Mouse (Mus musculus) 416B (cell line): ENCODE results near the gene Sqor.
A peak's percentile ranks its signal among the peaks of the same experiment; 100 is the strongest.

Experiments used
- DNase-seq: peaks from one replicate; pipeline ENCODE4 v3.0.0; 2011; ENCODE audit warnings: low read depth

Gene Sqor

DNA sequence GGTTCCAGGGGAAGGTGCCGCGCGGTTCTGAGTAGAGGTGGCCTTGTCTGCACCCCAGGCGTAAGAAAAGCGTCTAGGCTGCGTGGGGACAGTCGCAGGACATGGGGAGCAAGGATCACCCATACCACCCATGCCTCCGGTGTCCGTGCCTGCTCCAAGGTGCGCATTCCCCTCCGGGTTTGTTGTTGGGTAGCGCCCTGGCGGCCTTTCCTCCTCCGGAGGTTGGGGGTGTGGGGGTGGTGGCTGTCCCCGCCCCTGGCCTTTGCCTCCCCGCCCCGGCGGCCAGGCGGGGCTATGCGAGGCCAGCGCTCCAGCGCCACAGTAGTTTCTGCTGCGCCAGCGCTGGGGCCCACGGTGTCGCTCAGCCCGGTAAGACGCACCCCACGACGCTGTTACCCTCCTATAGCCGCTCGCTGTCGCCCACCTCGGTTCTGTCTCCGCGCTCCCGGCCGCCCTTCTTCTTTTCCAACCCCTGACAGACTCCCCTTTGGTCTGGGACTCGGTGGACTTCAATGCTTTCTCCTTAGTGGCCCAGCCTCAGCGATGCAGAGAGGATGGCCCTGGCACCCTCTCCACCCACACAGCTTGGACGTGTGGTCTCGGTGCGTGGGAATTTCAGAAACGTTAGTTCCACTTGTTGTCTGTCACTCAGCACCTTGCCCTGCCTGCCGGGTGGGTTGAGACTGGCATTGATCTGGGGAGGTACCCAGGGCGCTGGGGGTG, at the start of gene Sqor:
TSS of gene Sqor (plus strand) at position 167 of the 723 bp plus-strand sequence.
- no peak for DNase-seq

DNA sequence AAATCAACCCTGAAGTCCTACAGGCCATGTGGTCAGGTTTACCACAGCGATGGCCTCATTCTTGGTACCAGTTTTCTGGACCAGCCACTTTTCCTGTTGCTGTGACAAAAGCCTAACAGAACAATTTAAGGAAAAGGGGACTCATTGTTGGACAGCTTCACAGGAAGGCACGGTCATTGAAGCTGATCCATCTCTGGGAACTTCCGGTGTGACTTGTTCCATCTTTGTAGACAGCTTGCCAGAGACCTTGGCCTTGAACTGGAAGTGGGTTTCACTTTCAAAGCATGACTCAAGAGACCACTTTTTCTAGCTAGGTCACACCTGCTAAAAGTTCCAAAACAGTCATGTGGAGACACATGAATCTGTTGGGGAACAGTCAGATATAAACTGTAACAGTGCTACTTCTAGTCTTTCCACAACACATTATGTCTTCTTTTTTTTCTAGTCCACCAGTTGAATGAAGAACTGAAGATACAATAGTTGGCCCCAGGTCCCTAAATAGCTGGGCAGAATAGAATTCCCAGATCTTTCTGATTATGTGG, 48.7 kb upstream of the Sqor start:
- DNase-seq: peak; percentile 58

DNA sequence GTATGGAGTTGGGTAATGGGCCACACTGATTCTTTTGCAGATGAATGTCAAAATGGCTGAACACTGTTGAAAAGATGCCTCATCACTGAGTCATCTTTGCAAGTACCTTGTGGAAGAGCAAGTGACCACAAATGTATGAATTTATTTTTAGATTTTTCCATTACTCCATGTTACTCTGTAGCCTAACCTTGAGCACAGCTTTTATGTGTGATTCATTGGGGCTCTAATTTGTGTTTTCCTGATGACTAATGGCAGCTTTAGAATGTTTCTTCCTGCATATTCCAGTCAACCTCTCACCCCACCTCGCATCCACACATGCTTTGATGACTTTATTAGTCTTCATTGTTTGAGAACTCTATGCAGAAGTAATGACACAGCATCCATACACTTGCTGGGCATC, 45.8 kb upstream of the Sqor start:
- peak; percentile 88 for DNase-seq

DNA sequence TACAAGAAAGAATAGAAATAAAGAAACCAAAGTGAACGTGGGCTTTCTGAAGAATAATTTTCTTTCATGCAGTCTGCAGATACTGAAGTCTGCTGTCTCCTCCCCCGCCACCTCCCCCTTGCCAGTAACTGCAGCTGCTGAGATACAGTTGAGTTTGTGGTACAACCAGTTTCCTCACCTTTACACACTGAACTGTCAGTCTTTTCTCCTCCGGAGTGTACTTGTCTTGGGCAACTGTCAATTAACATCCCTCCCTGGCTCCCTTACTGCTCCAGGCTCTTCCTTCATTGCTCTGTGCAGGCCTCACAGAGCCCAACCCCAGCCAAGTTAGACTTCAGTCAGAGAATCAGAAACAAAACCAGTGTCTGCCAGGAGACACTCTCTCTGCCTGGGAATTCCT, 44.5 kb upstream of the Sqor start:
- DNase-seq: no peak

DNA sequence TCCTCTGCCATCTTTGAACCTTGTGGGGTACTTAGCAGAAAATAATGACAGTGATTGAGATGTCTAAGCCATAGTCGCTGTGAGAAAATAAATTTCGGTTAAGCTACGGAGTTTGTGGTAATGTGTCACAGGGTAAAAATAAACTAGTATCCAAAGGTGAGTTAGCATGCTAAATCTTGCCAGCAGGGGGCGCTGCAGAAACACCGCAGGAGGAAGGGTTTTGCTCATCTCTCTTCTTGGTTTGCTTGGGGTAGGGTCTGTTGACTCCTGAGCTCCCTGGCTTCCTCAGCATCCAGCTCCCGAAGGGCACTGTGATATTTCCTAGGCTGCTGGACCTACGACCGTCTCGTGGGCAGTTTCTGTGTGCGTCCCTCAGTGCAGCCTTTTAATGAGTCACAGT, 39.4 kb upstream of the Sqor start:
- peak; percentile 55 for DNase-seq

DNA sequence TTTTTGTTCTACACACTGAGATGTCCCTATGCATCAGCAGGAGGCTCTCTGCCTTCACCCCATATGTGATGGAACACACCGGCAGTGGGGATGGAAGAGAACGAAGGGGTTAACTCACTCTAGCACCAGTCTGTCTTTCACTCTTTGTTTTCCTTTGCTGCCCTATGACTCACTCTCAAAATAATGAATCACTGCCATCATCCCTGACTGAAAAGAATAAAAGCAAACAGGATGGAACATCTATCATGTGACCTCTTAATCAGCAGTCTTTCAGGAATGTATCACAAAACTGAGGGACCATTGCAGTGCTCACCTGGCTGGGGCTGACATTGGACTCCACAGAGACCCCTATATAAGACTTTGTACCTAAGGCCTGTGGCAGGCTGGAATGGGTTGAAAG, 33.6 kb upstream of the Sqor start:
- peak; percentile 34 for DNase-seq

DNA sequence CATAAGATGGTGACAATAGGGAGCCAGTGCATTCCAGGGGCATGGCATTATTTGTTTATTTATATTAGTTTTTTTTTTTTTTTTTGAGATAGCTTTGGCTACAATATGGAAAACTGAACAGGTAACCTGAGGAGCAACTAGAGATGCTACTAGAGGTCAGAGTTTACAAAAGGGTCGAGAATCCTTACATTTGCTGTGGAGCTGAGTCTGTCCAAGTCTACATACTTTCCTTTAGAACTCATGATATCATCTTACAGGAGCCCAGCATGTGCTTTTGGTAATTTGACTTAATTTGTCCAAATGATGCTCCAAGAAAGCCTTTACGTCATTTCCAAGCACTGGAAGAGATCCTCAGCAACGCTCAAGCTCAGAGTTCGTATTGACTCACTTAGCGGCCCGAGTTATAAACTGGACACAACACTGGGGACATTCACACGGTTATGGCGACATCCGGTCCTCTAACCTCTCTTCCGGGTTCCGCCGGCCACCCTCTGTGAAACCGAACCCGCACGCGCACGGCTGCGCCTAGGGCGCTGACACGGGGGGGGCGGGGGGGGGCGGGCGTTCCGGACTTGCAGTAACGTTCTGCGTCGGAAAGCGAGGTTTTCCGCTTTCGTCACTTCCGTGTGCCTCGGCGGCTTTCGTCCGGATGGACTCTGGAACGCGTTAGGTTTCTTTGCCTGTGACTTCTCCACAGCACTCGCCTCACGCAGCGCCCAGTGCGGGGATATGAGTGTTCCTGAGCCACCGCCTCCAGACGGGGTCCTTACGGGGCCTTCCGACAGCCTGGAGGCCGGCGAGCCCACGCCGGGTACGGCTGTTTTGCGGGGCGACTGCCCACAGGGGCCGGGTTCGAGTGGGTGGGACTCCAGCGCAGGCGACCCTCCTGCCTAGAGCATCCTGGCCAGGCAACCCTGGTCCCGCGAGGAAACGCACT, 26.9 kb upstream of the Sqor start, which contains the start of gene Bloc1s6:
TSS of gene Bloc1s6 (plus strand) at position 610 of the 937 bp plus-strand sequence.
- peak; percentile 96 for DNase-seq

DNA sequence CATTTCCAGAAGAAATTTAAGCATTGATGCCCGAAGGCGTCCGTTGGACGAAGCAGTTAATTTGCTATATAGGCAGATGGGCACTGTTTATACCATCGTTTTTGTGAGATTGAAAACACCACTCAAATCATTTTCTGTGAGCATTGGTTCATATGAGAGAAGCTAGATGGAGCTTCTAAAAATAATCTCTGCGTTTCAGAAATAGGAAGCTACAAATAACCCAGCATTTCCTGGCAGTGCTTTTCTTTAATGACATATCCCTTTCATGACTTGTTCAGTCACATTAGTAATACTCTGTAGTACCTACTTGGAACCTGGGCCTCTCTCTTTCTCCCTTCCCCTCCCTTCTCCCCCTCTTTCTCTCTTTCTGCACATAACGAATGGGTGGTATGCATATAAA, 26.0 kb upstream of the Sqor start:
- DNase-seq: peak; percentile 40

DNA sequence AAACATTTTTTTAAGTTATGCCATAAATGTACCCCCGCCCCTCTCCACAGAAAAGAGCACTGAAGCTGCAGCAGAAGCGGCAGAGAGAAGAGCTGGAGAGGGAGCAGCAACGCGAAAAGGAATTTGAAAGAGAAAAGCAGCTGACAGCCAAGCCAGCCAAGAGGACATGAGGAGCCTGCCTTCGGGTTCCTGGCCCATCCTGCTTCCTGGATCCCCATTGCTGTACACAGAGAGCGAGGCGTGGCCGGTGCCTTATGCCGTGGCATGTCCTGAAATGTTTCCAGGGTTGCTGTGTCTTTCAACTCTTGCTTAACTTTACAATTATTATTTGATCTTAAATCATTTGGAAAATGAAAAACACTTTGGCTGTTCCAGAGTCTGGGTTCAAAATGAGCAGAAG, 18.6 kb upstream of the Sqor start:
- DNase-seq: no peak

DNA sequence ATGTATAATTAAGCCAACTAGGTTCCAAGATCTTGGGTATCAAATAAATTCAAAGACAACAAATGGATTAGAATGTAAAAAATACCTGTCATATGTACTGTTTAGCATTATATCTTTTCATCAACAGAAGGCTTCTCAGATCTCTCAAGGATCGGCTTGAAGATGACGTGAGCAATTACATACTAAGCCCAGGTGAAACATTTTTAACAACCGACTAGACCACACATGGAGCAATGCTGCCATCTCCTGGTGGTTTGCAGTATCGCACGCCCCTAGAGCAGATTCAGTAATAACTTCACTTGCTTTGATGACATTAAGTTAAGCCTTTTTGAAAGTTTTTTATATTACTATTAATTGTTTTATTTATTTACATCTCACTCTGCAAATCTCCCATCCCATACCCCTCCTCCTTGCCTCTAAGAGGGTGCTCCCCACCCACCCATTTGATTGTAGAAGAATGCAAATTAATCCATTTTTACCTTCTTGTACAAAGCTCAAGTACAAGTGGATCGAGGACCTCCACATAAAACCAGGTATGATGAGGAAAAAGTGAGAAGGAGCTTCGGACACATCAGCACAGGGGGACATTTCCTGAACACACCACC, 11.2 kb upstream of the Sqor start:
- peak; percentile 70 for DNase-seq

DNA sequence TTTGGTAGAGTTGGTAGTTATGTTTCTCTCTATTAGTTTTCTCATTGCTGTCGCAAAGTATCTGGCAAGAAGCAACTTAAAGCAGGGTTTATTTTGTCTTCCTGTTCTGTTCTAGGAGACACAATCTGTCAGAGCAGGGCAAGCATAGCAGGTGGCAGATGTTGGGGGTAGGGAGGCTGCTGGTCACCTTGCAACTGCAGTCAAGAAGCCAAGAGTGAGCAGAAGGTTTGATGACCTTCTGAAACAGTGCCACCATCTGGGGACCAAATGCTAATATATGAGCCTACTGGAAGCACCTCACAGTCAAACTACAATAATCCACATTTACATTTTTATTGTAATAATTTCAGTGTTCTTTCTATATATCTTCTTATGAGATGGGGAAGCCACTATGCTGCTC, 5.2 kb upstream of the Sqor start:
- DNase-seq: peak; percentile 12

DNA sequence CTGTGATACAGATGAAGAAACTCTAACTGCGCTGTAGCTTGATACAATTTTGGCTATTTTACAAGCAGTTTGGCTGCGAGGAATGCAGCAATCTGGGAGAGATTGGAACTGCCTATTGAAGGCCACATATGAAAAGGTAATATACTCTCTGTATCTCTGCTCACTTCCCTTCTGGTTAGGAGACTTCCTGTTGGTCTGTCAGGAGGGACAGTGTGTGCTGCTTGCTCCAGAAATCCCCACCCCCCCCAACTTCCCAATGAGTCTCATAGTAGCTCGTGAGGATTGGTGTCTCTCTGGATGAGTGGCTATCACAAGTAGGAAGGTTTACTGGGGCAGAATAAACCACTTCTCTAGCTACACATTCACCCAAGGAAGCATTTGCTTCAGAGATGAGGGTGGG, 2.0 kb upstream of the Sqor start:
- no peak for DNase-seq

DNA sequence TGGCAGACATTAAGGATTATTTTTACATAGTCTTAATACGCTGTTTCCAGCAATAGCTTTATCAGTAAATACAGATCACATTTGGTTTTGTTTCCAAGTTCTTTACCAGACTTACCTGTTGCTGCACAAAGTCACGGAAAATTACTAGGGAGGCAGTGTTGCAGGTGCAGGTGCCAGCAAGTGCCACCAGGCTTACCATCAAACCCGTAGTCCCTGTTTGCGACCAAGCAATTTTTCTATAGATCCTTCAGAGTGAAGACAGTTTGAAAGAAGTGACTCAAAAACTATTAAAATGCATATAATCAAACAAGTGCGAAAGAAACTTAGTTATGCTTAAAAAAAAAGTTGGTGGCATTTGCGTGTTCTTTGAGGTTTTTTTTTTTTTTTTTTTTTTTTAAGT, 511 bp upstream of the Sqor start:
- no peak for DNase-seq

DNA sequence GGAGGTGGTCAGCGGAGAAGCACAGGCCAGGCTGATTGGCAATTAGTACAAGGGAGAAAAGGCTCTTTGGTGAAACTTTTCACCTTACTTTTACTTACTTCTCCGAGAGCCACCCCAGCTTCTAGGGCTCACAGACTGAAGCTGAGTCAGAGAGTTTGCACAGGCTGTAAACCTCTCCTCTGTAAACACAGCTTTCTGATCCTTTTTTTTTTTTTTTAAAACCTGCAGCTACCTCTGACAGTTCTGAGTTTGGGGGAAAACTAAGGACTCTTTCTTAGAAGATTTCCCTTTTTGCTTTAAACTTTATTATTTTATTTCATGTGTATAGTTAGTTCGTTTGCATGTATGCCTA, 733 bp downstream of the Sqor start:
- no peak for DNase-seq

DNA sequence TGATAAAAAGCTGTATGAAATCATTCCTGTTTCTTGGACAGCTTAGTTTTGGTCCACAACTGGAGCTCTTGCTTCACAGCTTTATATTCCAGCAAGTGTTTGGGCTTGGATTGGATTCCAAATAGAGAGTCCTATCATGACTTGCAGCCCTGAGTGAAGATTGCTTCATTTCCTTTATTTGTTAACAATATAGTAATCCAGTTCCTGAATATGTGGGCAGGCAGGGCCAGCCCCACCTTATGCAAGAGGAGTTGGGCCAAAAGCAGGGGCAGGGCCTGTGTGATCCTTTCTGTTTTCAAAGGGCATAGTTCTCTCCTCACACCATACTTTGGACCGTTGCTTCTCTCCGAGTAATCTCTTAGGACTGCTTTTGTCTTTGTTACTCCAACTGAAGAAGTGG, 6.0 kb downstream of the Sqor start:
- peak; percentile 86 for DNase-seq

DNA sequence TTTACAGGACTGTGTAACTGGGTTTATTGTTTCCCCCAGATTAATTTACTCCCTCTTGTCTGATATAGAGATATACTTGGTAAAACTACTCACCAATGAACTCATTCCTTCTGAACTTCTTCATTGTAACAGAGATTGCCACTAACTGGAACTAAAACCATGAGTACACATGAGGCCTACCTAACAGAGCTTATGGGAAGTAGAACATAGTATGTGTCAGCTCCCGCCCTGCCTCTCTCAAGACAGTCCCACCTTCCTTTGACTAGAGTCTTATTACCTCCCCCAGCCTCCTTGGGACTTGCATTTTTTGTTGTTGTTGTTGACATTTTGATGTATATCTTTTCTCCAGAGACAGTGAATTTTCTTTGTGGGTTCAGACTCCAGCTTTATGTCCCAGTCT, 7.9 kb downstream of the Sqor start:
- no peak for DNase-seq

DNA sequence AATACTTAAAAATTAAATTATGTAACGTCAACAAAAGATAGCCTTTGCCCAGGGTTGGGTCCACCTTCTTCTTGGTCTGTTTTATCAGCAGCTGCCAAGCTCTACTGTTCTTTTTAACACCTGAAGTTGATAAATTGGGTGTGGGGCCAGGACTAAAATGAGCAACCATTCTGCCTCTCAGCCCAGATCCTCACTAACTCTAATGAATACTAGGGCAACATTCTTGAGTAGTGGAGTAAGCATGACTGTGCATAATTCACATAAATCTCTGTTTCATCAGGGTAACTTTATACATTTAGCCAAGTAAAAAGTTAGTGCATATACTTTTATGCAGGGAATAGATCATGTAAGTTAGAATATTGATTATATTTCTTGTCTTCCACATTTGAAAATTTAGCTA, 10.5 kb downstream of the Sqor start:
- DNase-seq: no peak

DNA sequence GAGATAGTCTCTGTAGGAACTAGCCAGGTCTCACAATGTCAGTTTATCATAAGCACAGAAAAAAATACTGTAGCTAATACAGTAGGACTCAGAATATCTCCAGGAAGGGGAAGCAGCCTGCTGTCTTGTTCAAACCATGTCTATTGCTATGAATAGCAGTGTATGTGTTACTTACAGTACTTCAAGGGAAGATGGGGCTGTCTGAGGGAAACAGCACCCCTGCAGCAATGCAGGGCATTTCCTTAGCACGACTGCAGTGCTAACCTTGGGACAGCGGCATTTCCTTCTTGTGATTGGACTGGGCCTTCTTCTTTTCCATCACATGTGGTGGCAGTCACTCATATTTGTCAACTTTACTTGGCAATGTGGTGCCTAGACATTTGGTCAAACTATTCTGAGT, 11.8 kb downstream of the Sqor start:
- peak; percentile 5 for DNase-seq

DNA sequence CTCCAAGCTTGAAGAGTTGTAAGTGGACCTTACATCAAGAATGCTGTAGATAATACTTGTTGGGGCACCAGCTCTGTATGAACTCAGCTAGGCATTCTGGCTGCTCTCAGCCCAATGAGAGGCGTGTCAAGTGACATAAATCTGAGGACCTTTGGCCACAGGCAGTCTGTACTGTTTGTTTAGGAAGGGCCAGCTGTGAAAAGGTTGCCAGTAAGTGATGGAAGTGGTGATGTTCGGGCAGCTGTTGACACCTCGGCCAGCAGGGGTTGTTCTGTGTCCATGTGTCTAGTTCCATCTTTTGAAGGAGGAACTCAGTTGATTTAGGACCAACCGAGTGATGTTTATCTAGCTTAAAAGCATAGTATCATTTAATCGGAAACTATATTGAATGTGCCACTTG, 14.9 kb downstream of the Sqor start:
- DNase-seq: no peak

DNA sequence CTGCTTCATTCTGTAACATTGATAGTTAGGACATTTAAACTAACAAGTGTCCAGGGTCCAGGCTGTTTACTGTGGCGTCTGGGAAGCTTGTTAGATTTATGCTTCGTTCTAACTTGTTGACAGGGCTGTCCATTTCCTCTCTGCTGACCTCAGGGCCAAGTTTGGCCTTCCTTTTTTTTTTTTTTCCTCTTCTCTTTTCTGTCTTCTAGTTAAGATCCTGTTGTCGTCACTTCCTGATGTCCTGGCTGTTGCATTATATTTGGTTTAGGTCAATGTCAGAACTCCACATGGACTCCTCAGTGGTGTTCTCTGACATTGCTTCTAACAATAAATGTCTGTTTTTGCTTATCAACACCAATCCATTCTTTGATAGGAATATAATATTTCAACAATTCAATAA, 15.4 kb downstream of the Sqor start:
- peak; percentile 17 for DNase-seq

DNA sequence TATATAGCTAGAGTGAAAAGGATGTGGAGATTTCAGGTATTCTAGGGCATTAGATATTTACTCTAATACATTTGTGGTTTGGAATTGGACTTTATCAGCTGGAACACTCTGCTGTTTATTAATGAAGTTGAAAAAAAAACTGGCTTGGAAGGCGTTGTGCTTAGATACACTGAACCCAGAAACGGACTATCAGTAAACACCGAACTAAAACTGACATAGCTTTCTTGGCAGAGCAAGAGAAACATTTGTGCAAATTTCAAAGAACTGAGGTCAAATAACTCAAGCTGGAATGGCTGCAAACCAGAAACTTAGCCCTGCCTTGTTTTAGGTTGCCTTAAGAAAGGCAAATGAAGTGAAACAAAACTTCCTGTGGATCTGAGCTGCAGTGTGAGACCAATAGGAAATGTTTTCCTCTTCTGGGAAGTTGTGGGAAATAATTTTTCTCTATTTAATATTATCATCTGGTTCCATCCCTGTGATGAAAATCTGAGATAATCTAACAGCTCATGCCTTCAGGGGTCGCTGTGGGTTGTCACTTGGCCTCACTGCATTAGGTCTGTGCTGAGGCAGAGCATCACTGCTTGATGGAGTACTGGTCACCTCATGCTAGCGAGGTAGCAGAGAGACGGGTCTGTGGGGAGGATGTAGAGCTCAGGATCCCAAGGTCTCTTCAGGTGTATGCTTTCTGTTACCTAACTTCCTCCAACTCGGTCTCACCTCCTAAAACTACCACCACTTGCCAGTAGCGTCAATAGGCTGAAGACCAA, 16.7 kb downstream of the Sqor start:
- no peak for DNase-seq

DNA sequence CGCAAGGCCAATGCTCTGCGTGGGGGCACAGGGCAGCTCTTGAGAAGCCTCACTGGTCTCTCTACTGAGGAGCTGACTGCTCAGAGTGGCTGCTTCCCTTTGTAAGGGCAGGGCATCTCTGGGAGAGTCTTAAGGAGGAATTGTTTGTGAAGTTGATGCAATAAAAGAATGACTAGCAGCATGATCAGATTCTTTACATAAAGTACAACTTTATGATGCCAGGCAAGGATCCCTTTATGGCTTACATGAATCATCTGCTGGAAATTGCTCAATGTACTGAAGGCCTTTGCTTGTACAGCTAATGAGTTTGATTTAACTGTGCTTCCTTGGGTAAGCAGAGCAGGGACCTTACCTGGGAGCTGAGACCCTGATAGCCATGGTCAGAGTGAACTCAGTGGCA, 18.7 kb downstream of the Sqor start:
- peak; percentile 46 for DNase-seq
